Mouse (Mus musculus): Measurements from ENCODE around the gene Cd3e. TPM values are rescaled to one million over a fixed set of nuclear protein-coding genes. Genes with fewer than 3 reads are reported as not detected.

Cd3e gene
- polyA plus RNA-seq (2015; fragmentation: Illumina TruSeq; extraction: RNeasy Lipid Tissue Mini Kit (QIAGEN cat#74804); ENCODE audit: insufficient read depth, low replicate concordance): 96.4 TPM

DNA sequence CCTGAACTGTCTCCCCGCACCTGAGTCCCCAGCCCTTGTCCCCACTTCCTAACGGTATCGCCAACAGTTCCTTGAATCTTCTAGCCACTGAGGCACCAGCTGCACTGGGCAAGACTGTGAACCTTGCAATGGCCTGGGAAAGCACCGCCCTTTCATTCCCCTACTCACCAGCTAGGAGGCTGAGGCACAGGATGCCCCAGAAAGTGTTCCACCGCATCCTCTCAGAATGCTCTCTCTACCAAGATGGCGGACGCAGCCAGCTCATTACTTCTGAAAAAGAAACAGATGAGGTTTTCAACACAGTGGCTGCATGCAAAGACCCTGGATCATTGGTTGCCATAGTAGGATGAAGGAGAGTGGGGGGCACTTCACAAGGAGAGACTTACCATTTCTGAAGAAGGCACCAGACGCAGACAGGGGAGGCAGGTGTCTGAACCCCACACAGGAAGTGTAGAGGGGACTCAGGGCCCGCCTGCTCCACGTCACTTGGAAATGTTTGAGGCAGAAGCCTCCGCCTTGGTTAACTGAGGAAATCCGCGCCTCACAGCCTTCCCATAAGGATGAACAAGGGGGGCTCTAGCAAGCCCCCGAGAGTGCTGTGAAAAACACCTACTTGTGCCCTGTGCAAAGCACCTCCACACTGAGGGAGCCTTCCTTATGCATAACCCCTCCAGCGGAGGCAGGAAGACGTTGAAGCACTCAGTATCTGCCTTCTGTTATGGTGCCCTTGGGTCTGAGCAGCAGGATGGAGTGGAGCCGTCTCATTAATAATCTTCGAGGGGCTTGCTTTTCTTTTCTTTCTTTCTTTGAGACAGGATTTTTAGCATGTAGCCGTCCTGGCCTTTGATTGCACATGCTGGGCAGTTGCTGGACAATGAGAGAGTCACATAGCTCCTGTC is at the start of gene Cd3e:
Gene Cd3e, minus strand, starts transcription at position 448 of the 899 bp plus-strand sequence.

DNA sequence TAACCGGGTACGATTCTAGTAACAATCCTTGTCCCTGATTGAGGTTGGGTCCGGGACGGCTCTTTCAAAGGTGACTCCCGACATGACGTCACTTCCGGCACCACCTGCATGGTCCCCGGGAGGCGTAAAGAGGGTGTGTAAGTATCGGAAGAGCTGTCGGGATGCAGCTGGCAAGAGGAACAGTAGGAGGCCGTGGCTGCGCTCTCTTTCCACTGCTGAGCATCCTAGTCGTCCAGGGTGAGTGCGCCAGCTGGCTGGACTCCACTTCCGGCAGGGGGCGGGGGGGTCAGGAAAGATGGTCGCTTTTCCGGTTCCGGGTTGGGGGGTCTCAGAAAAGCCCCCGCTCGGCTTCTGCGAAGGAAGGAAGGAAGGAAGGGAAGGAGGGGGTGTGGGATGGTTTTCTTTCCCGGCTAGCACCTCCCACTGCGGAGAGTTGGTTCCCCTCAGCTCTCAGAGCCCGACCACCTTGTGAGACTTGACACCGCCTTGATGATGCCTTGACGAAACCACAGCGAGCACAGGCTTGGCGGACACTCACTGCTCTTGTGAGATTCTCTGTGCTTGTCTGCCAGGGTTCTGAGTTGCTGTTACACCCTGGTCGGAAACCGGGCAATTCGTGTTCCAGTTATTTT is 45.8 kb upstream of the Cd3e start, which contains the start of gene Mpzl3:
Gene Mpzl3, plus strand, starts transcription at position 105 of the 632 bp plus-strand sequence.

DNA sequence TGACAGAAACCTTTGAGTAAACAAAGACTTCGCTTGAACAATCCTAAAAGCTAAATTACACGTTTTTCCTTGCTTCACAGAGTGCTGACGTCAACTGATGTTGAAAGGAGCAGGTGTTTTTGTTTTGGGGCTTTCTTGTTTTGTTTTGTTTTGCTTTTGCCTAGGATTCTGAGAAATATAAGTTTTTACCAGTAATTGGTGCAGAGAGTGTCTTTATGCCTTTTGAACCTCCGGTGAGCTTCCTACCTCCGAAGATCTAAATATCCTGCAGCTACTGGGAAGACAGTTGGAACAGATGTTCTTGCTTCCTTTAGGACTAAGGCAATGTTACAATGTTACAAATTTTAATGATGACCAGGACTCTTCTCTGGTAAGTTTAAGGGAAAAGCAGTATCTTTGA is 30.1 kb upstream of the Cd3e start, which contains the start of gene Mpzl2:
Gene Mpzl2, plus strand, starts transcription at position 301 of the 400 bp plus-strand sequence.

DNA sequence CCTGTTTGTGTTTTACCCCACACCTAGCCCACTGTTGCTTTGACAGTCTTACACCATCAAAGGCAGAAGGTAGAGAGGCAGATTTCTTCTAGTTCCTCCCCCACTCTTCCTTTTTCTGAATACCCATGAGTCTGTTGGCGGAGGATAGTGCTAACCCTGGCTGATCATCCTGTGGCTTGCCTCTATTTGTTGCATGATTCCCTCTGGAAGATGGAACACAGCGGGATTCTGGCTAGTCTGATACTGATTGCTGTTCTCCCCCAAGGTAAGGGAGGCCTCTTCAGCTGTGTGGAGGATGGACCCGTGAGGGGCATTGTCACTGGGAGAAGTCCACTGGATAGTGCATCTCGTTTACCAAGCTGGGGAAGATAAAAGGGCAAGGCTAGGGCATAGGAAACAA is 27.8 kb downstream of the Cd3e start, which contains the start of gene Cd3d:
Gene Cd3d, plus strand, starts transcription at position 111 of the 400 bp plus-strand sequence.

DNA sequence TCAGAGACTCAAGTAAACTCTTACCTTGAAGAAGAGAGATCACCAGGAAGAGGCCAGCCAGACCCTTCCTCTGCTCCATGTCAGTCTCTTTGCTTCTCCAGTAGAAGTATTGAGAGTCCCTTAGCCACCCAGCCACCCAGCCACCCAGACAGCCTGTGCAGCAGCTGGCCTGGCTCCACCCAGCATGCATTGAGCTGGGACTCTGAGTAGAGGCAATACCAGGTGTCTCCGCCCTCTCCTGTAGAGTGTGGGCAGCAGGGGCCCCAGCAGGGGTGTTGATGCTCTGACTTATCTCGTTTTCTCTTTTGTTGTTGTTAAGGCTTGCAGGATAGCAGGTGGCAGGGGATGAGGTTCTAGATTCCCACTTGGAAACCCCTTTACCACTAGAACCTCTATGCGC is 29.2 kb downstream of the Cd3e start, which contains the start of gene Cd3g:
Gene Cd3g, minus strand, starts transcription at position 190 of the 400 bp plus-strand sequence.

DNA sequence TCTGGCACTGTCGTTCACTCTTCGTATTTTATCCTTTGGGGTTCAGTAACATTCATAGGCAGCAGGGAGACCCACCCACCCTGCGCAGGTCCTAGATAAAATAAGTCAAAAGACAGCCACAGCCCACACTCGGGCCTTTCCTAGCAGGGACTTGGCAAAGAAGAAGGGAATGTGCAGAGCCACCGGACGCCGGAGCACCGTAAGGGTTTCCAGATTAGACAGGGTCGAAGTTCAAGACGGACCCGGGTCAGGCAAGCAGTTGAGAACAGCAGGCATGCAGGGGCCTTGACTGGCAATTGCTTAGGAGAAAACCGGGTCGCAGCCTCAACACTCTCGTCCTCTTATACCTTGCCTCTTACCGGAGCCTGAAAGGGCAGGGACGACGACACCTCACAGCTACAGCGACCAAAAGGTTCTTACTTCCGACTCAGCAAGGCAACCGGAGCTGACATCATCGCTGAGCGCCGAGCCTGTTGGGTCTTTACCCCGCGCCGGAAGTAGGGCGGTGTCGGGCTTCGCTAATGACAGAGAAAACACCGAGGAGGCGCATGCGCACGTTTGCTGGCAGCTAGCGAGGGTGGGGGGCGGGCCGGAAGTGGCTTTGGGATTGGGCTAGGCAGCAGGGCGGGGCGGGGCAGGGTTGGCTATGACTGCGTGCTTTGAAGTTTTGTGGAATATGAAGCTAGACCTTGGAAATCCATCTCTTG is 44.1 kb downstream of the Cd3e start, which contains the start of gene Ube4a:
Gene Ube4a, minus strand, starts transcription at position 475 of the 707 bp plus-strand sequence.

Other genes with a start within 250 kb of the Cd3e start
- gene Arcn1, start 241.8 kb downstream of the Cd3e start, polyA plus RNA-seq (2015; fragmentation: Illumina TruSeq; extraction: RNeasy Lipid Tissue Mini Kit (QIAGEN cat#74804); ENCODE audit: insufficient read depth, low replicate concordance): 142 TPM
- 42.3 TPM for gene Ift46, start 241.7 kb downstream of the Cd3e start, polyA plus RNA-seq (2015; fragmentation: Illumina TruSeq; extraction: RNeasy Lipid Tissue Mini Kit (QIAGEN cat#74804); ENCODE audit: insufficient read depth, low replicate concordance)
- 0.44 TPM for gene Tmem25, start 210.3 kb downstream of the Cd3e start, polyA plus RNA-seq (2015; fragmentation: Illumina TruSeq; extraction: RNeasy Lipid Tissue Mini Kit (QIAGEN cat#74804); ENCODE audit: insufficient read depth, low replicate concordance)
- gene Ttc36, start 206.6 kb downstream of the Cd3e start, polyA plus RNA-seq (2015; fragmentation: Illumina TruSeq; extraction: RNeasy Lipid Tissue Mini Kit (QIAGEN cat#74804); ENCODE audit: insufficient read depth, low replicate concordance): not detected
- gene Kmt2a, start 128.3 kb downstream of the Cd3e start, polyA plus RNA-seq (2015; fragmentation: Illumina TruSeq; extraction: RNeasy Lipid Tissue Mini Kit (QIAGEN cat#74804); ENCODE audit: insufficient read depth, low replicate concordance): 83.8 TPM
- gene Atp5l, start 88.9 kb downstream of the Cd3e start, polyA plus RNA-seq (2015; fragmentation: Illumina TruSeq; extraction: RNeasy Lipid Tissue Mini Kit (QIAGEN cat#74804); ENCODE audit: insufficient read depth, low replicate concordance): 327 TPM
- gene Ube4a, start 44.0 kb downstream of the Cd3e start, polyA plus RNA-seq (2015; fragmentation: Illumina TruSeq; extraction: RNeasy Lipid Tissue Mini Kit (QIAGEN cat#74804); ENCODE audit: insufficient read depth, low replicate concordance): 83.4 TPM
- 219 TPM for gene Cd3g, start 29.2 kb downstream of the Cd3e start, polyA plus RNA-seq (2015; fragmentation: Illumina TruSeq; extraction: RNeasy Lipid Tissue Mini Kit (QIAGEN cat#74804); ENCODE audit: insufficient read depth, low replicate concordance)
- gene Cd3d, start 27.8 kb downstream of the Cd3e start, polyA plus RNA-seq (2015; fragmentation: Illumina TruSeq; extraction: RNeasy Lipid Tissue Mini Kit (QIAGEN cat#74804); ENCODE audit: insufficient read depth, low replicate concordance): 76.6 TPM
- 1.2 TPM for gene Mpzl2, start 30.2 kb upstream of the Cd3e start, polyA plus RNA-seq (2015; fragmentation: Illumina TruSeq; extraction: RNeasy Lipid Tissue Mini Kit (QIAGEN cat#74804); ENCODE audit: insufficient read depth, low replicate concordance)
- gene Mpzl3, start 45.6 kb upstream of the Cd3e start, polyA plus RNA-seq (2015; fragmentation: Illumina TruSeq; extraction: RNeasy Lipid Tissue Mini Kit (QIAGEN cat#74804); ENCODE audit: insufficient read depth, low replicate concordance): 10.4 TPM
- gene Jaml, start 69.6 kb upstream of the Cd3e start, polyA plus RNA-seq (2015; fragmentation: Illumina TruSeq; extraction: RNeasy Lipid Tissue Mini Kit (QIAGEN cat#74804); ENCODE audit: insufficient read depth, low replicate concordance): 34.5 TPM
- gene Scn2b, start 108.2 kb upstream of the Cd3e start, polyA plus RNA-seq (2015; fragmentation: Illumina TruSeq; extraction: RNeasy Lipid Tissue Mini Kit (QIAGEN cat#74804); ENCODE audit: insufficient read depth, low replicate concordance): 4.2 TPM
- 1.5 TPM for gene Scn4b, start 128.8 kb upstream of the Cd3e start, polyA plus RNA-seq (2015; fragmentation: Illumina TruSeq; extraction: RNeasy Lipid Tissue Mini Kit (QIAGEN cat#74804); ENCODE audit: insufficient read depth, low replicate concordance)
- 0.50 TPM for gene BC049352, start 172.4 kb upstream of the Cd3e start, polyA plus RNA-seq (2015; fragmentation: Illumina TruSeq; extraction: RNeasy Lipid Tissue Mini Kit (QIAGEN cat#74804); ENCODE audit: insufficient read depth, low replicate concordance)
- 0.72 TPM for gene Tmprss4, start 194.5 kb upstream of the Cd3e start, polyA plus RNA-seq (2015; fragmentation: Illumina TruSeq; extraction: RNeasy Lipid Tissue Mini Kit (QIAGEN cat#74804); ENCODE audit: insufficient read depth, low replicate concordance)

Data from spleen, adult 10 weeks (tissue).